Mouse (Mus musculus): Measurements from ENCODE around the gene Ung.

GRCm38 (mm10) chr5:114170345-114170744, 40.2 kb downstream of the Ung start:
- TF ChIP-seq CTCF (IDR thresholded peaks at IDR 0.05), result no peak
- no peak for TF ChIP-seq EP300 (IDR thresholded peaks at IDR 0.05)
